Mouse (Mus musculus) frontal cortex, postnatal 10 days (tissue): ENCODE results near the gene Cald1.

Experiments
- DNase-seq, 2 experiments: peaks; one replicate each; pipeline ENCODE4 v3.0.0; 2022; ENCODE audit warnings: low spot score in 2 of 2, mixed read lengths in 1 of 2

Cald1 gene

DNA sequence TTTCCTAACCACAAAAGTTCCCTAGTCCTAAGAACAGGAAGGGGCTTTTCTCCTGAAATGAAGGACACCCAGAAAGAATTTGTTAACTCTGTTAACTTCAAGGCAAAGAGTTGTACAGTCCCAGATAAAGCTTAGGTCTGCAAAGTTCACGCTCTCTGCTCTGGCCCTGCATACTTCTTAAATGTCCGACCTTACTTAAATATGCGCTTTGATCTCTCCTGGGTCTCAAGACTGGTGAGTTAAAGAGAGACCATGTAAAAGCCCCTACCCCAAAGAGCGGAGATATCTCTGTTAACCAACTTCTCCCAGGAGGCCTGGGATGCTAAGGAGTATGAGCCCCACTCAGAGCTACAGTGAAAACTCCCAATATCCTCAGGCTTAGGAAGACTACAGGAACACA, 119.4 kb downstream of the Cald1 start:
- DNase-seq: no peak

DNA sequence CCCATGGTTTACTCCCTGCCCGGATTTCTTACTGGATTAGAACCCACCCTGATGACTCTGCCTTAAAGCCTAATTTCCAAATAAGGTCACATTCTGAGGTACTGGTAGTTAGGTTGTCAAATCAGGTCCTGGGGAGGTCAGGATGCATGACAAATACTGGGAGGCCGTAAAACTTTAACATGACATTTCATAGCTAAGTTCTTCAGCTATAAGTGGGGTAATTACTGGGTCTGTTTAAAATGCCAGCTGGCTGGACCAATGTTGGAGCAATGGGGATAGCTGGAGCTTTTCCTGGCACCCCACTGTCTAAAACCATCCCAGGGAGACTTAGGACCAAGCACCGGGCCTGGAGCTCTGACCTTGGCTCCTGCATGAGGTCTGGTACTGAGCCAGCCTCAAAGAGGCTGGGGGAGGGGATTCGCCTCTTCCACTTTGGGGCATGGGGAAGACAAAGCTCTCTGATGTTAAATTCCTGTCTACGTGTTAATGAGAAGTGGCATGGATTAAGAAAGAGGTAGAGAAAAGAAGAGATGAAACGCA, 120.9 kb downstream of the Cald1 start:
- DNase-seq: no peak

DNA sequence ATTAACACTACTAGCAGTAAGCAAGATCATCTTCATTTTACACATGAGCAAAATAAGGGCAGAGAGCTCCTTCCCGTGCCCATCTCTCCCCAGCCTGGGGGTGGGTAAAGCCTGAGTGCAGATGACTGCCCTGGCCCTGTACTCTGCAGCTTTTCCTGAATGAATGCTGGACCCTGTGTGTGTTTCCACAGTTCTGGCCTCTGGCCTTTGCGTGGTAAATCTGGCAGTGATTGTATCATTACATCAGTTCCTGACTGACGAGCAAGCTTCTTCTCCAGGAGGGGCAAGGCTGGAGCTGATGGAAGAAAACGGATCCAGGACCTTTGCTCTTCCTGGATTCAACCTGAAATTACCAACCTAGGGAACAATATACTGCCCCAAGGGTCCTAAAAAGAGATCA, 122.1 kb downstream of the Cald1 start:
- DNase-seq: no peak

DNA sequence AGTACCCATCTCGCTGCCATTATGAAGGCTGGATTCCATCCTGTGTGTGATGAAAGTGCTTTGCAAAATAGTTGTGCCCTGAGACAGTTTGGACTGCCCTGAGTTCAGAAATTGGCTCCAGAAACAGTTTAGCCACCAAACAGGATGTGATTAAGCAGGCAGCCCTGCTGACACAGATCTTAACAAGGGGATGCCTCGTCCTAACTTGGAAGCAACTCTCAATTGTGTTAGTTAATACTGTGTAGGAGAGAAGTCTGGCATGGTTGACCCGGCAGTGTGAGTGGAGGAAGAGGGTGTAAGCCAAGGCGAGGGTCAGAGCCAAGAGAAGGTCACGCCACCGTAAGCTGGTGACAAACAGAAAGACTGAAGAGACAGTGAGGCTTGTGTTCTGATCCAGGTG, 123.4 kb downstream of the Cald1 start:
- no peak for DNase-seq

DNA sequence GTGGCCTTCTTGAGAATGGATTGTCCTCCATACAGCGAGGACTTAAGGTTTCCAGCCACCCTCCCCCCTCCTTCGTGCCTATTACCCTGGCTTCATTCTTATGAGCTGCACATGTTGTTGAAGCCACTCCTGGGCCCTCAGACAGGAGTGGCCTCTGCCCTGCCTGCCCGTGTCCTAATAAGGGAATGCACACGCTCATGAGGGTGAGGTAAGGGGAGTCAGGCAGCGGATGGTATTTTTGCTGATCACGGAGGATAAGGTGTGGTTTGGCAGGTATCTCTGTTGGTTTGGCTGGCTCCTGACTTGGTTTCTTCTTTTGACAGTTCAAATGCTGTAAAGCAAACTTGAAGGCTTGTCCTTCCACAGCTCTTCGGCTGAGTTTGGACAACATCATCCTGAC, 124.4 kb downstream of the Cald1 start:
- no peak for DNase-seq

DNA sequence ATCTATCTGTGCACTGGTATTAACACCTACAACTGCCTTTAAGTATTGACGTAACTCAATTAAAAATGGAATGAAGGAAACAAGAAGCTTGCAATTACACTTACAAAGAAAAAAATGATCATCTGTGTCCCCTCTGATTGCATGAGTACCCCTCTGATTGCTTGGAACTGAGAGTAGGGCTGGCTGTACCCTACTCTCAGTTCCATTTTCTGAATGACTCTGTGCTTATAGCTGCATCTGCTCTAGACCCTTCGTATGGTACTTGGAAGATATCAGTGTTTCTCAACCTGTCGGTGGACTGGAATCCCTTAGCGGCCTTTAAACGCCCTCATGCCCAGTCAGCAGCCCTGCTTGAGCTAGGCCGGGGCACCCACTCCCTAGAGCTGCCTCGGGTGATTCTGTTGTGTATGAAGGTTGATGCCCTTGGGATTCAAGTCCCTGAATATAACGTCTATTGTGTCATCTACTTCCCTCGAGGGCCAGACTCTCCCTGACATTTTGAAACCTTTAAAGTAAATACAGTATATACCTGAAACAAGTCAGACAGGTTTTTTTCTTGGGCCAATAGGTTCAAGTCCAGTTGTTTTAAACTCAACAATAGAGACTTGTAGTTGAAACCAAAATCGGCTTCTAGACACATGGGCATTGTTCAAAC, 125.1 kb downstream of the Cald1 start:
- DNase-seq: no peak

DNA sequence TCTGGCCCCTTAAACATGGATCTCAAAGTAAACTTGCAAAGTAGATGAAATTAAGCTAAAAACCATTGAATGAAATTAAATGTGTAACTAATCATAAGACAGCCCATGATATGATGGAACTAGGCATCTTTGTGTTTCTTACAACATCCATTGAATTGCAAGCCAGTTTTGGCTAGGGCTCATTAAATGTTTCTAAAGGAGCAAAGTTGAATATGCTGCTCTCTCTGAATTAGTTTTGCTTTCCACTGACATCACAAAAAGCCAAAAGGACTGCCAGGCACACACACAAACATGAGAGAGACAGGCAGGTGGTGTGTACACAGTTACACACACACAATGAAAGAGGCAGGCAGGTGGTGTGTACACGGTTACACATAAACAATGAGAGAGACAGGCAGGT, 127.4 kb downstream of the Cald1 start:
- DNase-seq: no peak

DNA sequence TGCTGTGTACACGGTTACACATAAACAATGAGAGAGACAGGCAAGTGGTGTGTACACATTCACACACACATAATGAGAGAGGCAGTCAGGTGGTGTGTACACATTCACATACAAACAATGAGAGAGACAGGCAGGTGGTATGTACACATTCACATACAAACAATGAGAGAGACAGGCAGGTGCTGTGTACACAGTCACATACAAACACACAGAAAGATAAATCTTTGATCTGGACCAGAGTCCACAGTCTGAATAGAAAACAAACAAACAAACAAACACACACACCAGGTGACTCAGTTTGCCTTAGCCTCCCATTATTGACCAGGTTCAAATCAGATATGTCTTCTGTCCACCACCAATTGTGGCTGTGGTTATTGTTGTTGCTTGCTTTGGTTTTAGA, 127.8 kb downstream of the Cald1 start:
- DNase-seq: no peak

DNA sequence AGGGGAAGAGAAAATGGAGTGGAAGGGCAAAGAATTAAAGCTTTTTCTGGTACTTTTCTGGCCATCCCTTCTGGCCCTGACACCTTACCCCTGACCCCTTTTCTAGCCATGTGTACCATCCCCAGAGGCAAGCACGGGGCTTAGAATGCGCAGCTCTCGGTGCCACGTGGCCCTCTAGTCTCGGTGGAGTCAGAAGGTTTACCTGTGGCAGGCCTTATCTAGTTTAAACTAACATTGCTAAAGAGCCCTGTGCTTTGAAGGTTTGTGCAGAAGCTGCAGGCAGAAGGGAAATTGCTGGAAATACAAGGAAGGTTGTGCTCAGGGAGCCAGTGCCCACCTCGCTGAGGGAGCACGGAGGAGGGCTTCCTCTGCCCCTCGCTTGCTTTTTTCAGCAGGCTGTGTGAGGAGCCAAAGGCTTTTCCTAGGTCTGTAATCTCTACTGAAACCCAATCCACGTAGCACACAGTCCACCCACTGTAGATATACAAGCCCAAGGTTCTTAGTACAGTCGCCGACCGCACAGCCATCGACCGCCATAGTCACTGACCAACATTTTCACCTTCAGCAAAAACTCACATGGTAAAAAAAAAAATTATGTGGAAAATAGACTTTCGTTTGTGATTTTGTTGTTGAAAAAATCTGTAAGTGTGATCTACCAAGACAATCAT, 129.2 kb downstream of the Cald1 start:
- no peak for DNase-seq

DNA sequence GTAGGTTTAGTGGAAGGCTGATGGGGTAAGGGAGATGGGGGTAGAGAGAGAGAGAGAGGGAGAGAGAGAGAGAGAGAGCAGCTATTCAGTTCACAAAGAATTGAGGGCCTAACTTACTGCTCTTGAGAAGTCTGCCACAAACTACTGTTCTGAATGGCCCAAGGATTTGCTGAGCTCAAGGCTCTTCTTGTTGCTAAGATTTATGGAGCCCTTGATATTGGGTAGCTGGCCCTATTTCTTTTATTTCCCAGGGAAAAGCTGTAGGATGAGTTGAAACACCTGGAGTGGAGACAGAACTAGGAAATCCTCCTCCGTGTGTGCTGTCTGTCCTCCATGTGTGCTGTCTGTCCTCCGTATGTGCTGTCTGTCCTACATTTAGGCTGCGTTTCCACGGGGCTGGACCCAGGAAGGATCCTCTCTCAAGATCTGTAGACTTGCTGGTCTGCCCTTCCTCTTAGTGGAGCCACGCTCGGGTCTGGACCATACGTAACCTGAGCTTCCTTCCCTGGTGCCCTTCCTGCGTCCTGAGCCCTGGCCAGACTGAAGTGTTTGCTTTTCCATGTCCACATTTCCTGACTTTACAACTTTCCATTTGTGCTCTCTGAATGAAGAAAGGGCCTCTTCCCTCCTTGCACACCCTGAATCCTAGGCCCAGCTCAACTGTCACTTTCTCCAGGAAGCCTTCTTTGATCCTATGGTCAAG, 131.3 kb downstream of the Cald1 start:
- no peak for DNase-seq

DNA sequence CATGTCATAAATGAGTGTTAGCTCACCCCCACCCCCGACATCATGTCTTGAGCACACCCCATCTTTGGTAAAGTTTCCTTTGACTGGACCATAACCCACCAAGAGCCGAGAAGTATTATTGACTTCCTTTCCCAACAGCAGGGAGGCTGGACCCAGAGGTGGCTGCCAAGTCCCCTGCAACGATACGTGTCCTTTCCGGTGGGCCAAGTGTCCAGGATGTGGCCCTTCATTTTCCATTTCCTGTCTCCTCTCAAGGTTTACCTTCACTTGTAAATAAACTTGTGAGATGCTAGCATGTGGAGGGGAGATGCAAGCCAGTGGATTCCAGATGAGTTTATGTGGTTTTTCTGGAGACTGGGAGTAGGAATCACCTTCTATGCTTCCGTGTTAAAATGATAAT, 132.7 kb downstream of the Cald1 start:
- DNase-seq: no peak

DNA sequence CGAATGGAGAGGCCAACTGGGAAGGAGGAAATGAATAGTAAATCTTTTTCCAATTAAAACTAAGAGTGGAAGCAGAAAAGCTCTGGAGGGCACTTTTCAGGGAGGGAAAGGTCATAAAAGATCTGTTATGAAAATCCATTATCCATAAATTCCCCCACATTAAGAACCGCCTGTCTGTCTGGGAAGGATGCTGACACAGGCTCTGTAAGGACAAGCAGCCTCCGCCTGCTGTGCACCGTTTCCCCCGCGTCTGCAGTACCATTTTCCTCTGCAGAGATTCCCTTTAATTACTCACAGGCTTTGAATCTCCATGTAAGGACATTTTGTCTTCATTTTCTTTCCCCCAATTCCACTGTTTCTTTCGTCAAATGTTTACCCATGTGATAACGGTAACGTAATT, 133.2 kb downstream of the Cald1 start:
- DNase-seq: no peak

DNA sequence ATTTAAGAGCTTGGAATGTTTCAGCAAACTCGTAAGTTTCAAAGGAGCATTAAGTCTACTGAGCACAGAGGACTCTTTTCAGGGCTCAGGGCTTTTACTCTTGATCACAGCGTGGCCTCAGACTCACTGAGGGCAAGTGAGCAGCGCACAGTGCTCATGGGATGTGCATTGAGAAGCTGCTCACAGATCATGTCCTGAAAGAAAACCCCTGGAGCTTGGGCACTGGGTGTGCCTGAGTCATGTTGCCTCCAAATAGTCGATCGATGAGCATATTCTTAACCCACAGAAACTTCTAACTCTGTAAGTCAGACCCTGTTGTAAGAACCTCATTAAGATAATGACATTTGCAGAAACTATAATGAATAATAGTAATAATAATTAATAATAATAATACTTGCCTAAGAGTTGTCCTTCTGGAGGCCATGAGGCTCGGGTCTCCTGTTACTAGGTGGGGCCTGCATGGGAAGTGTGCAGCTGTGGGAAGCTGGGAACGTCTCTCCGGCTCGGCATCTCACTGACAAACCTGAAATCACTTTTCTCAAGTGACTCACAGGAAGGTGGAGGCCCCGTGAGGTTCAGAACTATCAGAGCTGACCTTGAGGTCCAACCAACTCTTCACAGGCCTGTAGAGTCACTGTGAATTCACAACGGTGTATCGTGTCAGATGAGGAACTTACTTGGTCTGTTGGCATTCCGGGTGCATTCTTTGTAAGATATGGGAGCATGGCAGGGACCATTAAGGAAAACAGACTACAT, 136.8 kb downstream of the Cald1 start:
- no peak for DNase-seq

DNA sequence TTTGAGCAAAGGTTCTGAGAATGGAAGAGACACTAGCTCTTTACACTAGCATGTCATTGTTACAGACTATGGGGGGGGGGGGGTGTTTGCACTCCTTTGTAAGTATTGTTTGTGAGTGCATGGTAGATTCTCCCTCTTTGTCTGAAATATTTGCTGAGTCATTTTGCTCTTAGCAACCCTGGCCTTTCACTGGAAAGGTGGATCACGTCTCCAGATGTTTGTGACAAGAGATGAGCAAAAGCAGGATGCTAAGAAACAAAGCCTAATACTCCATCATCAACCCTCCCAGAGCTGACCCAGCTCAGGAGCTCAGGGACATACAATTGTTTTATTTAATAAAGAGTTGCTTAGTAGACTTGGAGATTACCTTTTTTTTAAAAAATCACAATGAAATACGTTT, 138.6 kb downstream of the Cald1 start:
- DNase-seq: no peak

DNA sequence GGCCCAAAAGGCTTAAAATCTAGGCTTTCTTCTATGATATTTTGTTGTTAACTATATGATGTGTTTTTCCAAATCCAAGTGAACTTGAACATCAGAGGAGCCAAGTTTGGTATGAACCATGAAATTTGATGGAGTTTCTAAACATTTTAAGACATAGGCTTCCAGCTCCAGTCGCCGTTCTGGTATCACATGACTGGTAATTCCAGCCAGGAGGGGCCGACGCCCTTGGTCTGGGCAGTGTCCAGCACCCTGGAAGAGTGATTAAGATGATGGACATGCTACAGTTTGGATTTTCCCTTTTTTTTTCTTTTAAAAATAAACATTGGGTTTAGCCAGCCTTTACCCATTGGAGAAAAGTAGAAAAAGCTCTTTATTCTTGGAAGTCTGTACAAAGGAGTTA, 145.6 kb downstream of the Cald1 start:
- DNase-seq: no peak

DNA sequence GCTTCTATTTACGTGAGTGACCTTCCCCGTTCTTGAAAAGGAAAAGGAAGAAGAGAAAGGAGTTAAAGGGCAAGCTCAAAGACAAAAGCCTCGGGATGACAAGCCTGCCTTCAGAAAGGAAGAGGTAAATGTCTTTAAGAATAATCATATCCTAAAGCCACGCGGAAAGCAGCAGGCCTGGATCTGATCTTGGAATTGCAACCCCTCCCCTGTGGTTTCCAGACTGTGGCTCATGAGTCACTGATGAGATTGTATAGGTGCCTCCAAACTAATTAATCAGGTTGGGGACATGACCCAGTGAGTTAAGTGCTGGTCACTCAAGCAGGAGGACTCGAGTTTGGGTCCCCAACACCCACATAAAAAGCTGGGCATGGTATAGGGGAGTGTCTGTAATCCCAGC, 149.5 kb downstream of the Cald1 start:
- no peak for DNase-seq

DNA sequence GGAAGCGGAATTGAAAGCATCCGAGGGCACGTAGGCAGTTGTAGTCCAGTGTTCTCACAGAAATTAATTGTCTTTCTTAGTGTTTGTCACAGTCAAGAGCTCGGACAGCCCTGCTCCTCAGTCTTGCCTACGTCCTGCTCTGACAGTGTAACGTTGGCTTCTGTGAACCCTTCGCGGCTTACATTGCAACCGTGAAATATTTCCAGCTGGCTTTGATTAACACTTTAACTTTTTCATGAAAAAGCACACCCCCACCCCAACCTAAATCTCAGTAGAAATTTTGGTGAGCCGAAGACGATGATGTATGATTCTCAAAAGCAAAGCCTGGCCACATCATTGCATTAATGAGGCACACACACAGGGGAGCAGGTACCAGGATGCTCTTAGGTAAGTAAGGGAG, 150.3 kb downstream of the Cald1 start:
- no peak for DNase-seq

DNA sequence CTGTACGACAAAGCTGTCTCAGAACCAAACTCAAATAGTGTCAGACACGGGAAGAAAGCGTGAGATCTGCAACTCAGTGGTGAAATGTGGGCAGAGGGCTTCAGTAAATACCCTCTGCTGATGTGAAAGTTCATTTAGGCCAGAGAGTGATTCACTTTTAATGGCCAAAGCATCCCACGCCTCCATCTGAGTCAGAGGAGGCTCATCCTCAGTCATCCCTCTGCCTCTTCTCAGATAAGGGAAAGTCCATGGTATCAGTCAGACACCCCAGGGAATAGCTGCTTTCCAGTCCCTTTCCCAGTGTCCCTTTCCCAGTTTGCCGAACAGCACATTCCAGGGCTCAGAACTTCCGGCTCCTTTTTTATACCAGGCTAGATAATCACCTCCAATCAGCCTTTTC, 151.2 kb downstream of the Cald1 start:
- no peak for DNase-seq

DNA sequence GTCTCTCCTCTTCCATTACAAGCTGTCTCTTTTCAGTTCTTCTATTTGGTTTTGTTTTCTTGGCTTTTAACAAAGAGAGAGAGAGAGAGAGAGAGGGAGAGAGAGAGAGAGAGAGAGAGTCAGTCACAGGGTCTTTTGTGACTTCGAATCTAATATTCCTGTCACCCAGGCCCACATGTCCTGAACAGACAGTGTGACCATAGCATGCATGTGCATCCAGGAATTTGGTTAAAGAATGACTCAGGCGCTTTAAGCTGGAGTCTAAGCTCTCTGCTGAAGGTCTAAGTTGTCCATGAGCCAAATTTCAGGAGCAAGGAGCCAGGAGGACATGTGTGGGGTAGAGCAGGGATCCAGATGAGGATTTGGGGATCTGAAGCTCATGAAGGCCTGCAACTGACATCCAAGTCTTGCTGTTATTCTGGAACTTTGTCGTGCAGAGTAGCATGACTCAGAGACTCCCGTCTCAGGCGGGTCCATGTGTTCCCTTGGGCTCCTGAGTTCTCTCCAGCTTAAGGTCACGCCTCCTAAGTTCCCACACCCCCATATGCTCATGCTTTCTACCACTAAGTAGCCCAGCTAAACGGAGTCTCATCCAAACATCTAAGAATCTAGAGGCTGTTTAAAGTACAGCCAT, 152.3 kb downstream of the Cald1 start:
- DNase-seq: no peak

DNA sequence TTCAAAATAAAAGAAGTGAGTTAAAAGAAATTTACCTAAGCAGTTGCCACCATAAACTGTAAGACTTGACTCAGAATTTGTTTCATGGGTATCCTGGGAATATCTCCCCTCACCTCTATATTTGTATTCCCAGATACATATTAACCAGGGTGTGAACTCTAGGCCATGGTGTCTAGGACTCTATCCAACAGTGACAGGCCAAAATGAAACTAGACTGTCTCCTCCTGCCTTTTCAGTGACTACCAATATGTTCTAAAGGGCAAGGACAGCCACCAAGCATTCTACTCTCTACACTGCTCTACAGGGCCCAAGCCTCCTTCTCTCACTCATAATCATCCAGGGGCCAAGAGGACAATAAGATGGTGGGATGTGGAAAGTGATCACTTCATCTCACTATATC, 153.3 kb downstream of the Cald1 start:
- no peak for DNase-seq

DNA sequence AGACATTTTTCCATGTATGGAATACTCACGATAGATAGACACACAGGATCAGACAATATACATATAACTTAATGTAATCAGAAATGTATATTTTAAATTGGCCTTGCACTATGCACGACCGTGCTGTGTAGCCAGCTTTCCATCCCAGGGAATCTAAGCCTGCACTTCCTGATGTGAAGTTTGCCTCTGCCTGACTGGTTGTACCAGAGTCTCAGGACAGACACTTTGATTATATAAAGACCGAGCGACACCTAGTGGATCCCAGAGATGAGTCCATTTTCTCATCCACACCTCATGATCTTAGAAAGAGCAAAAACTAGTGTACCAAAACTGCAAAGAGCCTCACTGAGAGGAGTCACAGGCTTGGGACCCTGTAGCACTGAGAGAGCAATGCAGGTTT, 156.1 kb downstream of the Cald1 start:
- peak; percentile 9 to 51 for DNase-seq

DNA sequence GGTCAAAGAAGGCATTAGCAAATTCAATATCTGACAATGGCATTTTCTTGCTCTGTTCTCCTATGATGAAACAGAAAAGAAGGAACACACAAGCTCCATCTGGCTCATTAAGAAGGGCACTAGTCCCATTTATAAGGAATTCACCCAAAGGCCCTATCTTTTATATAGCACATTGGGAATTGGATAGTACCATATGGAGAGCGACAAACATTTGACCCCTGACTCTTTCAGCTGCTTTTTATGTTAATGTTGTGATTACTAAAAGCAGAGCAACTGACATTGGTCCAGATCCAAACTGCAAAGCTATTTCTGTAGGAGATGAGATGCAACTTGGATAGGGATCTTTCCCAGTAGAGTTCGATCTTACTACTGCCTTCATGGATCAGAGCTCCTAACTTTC, 160.0 kb downstream of the Cald1 start:
- DNase-seq: no peak
